Mouse (Mus musculus) limb, embryonic 10.5 days (tissue): ENCODE measurements around the gene Tmem184b. TPM values are rescaled to one million over a fixed set of nuclear protein-coding genes. Genes with fewer than 3 reads are reported as not detected.

Experiments
- DNase-seq: peaks from one replicate; pipeline ENCODE4 v3.0.0-alpha.2; 2017; ENCODE audit warnings: low spot score
- H3K27ac ChIP-seq: fragments of 300-500 bp; sonication (generic); 2 replicates; pipeline ENCODE4 v1.5.1; 2016; ENCODE audit warnings: mild to moderate bottlenecking
- H3K27me3 ChIP-seq: fragments of 300-500 bp; sonication (generic); 2 replicates; pipeline ENCODE4 v1.6.1; 2016; ENCODE audit warnings: low read depth, mild to moderate bottlenecking; ENCODE audit not compliant: poor library complexity, severe bottlenecking
- H3K36me3 ChIP-seq: fragments of 300-500 bp; sonication (generic); 2 replicates; pipeline ENCODE4 v1.6.1; 2016; ENCODE audit warnings: mild to moderate bottlenecking, moderate library complexity
- H3K4me1 ChIP-seq: fragments of 300-500 bp; sonication (generic); 2 replicates; pipeline ENCODE4 v1.6.1; 2016
- H3K4me3 ChIP-seq: fragments of 300-500 bp; sonication (generic); 2 replicates; pipeline ENCODE4 v1.5.1; 2016; ENCODE audit warnings: mild to moderate bottlenecking, moderate library complexity
- H3K9me3 ChIP-seq: fragments of 300-500 bp; sonication (generic); replicated peaks from 2 replicates; pipeline ENCODE4 v1.6.1; 2016; ENCODE audit warnings: mild to moderate bottlenecking
- WGBS: fragments of 180-500 bp; shearing (Covaris S2); methylation state at CpG from one replicate; pipeline ENCODE4 v1.1.7; 2016; 5-methylcytosine and 5-hydroxymethylcytosine counted together
- polyA plus RNA-seq: library from polyadenylated mRNA; unstranded; fragments of >200 nt; fragmentation: Nextera tagmentation; extraction: Ambion mirVana; gene quantifications from 2 replicates; pipeline ENCODE4 v1.2.1, GENCODE M21; 2016

The Tmem184b gene
- polyA plus RNA-seq, 1 experiment from 2014 or later, result 74.8 TPM

DNA sequence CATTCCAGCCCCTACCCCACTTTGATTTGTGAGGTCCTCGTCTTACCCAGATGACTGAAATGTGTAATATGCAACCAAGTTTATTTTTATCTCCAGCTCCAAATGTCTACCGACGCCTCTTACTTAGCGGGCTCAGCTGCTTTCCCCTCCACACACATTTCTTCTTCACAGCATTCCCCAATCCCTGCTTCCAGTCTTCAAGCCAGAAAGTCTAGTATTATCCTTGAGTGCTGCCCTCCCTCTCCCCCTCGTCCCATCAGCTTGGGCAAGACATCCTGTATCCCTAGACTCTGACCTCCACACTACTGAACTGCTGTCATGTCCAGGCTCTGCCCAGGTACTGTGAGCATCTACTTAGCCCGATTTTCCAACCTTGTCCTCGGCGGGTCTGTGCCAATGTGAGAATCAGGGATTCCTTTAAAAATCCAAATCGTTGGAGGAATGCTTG lies 418 bp upstream of the Tmem184b start:
- Histone ChIP-seq H3K36me3 (0 out of 2 replicates have a peak, but pooled peaks cover 3% of the 10 kb centered on the region), H3K27ac (peak overlapping the region; percentile 91; the same call in 1 of the 2 replicates), H3K4me3 (peak overlapping the region; percentile 84), H3K9me3 (no peaks in the 10 kb centered on the region), H3K27me3 (no peaks in the 10 kb centered on the region), H3K4me1 (peaks cover 60% of the 10 kb centered on the region)
- WGBS, result 17% methylated on average over 9 of the region's 9 CpGs
- DNase-seq, result no peak

DNA sequence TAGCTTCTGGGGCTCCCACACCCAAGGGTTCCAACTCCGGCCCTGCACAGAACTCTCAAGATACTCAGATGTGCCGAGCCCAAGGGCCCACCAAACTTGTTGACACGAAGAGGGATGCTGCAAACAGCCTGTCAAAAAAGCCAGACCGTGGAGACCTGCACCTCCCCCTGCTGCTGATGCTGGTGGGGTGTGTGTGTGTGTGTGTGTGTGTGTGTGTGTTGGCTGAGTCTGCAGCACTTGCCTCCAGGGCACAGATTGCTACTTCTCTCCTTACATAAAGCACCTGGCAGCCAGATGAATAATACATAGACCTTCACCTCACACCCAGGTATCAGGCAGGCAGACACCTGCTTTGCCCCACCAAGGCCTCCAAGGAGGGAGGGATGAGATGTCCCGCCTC lies 1.2 kb downstream of the Tmem184b start:
- DNase-seq, result peak; percentile 52
- Histone ChIP-seq H3K4me3 (peak overlapping the region; percentile 84), H3K4me1 (peaks cover 60% of the 10 kb centered on the region), H3K36me3 (peaks cover 14% of the 10 kb centered on the region), H3K27ac (peak overlapping the region; percentile 91), H3K9me3 (no peaks in the 10 kb centered on the region), H3K27me3 (no peaks in the 10 kb centered on the region)
- WGBS, result 28% methylated on average over 5 of the region's 5 CpGs

DNA sequence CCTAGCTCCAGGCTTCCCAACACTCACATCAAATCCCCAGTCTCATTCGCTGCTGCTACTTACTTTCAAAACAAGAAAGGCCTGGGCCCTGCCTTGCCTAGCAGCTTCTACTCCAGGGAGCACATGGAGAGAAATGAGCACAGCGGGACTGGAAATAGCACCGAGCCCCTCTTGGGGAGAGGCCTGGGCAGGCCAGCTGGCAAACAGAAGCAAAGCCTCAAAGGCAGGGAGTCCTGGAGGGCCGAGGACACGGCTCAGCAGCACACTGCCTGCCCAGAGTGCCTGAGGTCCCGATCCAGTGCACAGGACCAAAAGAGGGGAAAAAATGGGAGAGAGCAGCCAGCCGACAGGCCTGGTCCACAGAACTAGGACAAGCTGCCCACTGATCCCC lies 2.4 kb downstream of the Tmem184b start:
- Histone ChIP-seq H3K4me3 (peak overlapping the region; percentile 15; the same call in 1 of the 2 replicates), H3K4me1 (peaks cover 55% of the 10 kb centered on the region), H3K27ac (peak overlapping the region; percentile 68), H3K36me3 (peaks cover 26% of the 10 kb centered on the region), H3K27me3 (no peaks in the 10 kb centered on the region), H3K9me3 (no peaks in the 10 kb centered on the region)
- no peak for DNase-seq
- 63% methylated on average over 7 of the region's 7 CpGs for WGBS

DNA sequence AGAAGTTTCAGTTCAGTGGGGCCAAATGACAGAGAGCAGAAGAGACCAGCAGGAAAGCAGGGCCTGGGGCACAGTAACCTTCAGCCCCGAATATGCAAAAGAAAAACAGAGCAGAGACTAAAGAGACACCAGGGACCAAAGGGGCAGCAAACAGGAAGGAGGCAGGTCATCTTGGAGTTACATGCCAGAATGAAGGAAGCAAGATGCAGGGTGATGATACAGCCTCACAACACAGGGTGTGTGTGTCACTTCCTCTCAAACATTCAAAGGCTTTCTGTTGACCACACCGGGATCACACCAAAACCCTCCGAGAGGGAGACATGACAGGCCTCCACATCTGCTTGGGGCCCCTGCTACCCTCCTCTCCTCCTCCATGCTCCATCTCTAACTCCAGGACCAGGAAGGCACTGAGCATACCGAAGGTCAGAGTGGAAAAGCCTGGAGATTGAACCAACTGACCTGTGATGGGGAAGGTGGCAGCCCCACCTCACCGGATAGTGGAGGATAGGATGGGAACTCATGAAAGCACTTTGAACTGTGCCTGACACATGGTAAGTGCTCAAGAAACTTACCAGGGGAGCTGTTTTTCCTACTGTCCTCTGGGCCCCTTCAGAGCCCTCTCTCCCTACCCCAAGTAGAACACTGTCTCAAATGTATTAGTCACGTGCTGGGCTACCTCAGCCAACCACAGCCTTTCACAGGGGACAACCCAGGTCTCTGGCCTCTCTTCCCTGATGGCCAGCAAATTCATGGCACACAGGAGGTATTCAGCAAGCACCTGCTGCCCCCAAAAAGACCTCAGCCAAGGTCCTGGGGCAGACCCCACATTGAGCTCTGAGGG lies 3.0 kb downstream of the Tmem184b start:
- 65% methylated on average over 6 of the region's 6 CpGs for WGBS
- H3K36me3 ChIP-seq, result peaks cover 29% of the 10 kb centered on the region
- peaks cover 55% of the 10 kb centered on the region for H3K4me1 ChIP-seq
- no peaks in the 10 kb centered on the region for H3K9me3 ChIP-seq
- H3K4me3 ChIP-seq, result no peak overlapping the region
- H3K27me3 ChIP-seq, result no peaks in the 10 kb centered on the region
- DNase-seq, result no peak
- H3K27ac ChIP-seq, result peak overlapping the region; percentile 68

DNA sequence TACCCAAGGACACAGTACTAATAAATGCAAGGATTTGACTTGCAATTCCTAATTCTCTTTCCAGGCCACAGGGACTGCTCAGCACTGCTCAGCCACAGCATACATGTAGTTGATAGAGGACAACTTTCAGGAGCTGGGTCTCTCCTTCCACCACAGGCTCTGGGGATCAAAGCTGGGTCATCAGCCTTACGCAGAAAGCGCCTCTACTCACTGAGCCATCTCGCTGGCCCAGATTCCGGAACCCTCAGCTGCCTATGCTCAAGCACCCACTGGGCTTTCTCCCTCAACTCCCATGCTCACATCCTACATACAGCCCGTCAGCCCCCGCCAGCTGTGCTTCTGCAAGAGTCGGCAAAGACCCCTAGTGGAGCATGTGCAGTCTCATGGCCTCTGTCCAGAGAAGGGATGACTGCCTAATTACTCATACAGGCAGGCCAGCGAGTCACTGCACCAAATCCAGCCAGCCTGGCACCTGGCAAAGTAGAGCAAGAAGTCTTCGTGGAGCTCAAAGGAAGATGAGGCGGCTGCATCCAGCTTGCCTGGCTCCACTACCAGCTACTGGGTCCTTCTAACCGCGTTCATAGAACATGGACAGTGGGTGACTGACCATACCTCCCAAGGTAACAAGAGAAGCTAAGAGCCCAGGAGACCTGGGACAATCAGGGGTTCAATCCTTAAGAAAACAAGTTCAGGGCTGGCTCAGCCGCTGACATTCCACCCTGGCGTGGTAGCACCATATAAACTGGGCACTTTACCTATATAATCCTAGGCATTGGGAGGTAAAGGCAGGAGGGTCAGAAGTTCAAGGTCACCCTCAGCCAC lies 3.9 kb downstream of the Tmem184b start:
- Histone ChIP-seq H3K4me1 (peaks cover 56% of the 10 kb centered on the region), H3K9me3 (no peaks in the 10 kb centered on the region), H3K4me3 (no peak overlapping the region), H3K27ac (no peak overlapping the region), H3K36me3 (peaks cover 34% of the 10 kb centered on the region), H3K27me3 (no peaks in the 10 kb centered on the region)
- WGBS, result 86% methylated on average over 14 of the region's 14 CpGs
- DNase-seq, result no peak

DNA sequence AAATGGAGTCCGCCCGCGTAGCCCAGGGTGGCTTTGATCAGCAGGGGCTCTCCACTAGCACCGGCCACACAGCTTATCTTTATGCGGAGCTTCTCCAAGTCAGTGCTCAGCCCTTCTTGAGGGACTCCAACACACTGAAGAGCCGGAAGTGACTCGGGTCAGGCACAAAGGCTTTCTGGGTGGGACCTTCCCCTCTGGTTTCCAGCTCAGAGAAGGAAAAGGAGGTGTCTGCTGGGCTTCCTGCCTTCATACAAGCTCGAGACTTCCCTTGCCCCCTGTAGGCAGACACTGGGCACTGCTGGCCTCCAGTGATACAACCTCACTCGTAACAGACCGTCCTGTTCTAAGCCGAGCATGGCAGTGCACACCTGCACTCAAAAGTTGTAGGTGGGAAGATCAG lies 6.6 kb downstream of the Tmem184b start:
- peak overlapping the region; percentile 22; the same call in 1 of the 2 replicates for H3K27ac ChIP-seq
- peaks cover 63% of the 10 kb centered on the region for H3K4me1 ChIP-seq
- peaks cover 40% of the 10 kb centered on the region for H3K36me3 ChIP-seq
- no peaks in the 10 kb centered on the region for H3K9me3 ChIP-seq
- H3K4me3 ChIP-seq, result no peak overlapping the region
- H3K27me3 ChIP-seq, result no peaks in the 10 kb centered on the region
- 84% methylated on average over 11 of the region's 11 CpGs for WGBS
- no peak for DNase-seq

DNA sequence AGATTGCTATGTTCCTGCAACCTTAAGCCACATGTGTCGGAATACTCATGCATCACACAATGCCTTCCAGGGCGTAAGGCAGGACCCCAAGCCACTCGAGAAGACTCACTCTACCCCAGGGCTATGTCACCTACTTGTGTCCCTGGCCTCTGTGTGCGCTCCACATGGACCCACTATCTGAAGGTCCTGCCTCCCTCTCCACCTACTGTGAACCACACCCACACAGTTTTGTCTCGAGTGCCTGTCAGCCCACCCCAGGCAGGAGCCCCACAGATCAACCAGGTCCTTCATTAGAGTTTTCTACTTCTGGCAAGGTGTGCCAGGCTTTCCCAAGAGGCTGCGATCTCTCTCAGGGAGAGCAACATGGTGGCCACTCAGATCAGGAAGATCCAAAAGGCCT lies 8.1 kb downstream of the Tmem184b start:
- no peak for DNase-seq
- 85% methylated on average over 6 of the region's 6 CpGs for WGBS
- peaks cover 58% of the 10 kb centered on the region for H3K4me1 ChIP-seq
- H3K4me3 ChIP-seq, result no peak overlapping the region
- no peaks in the 10 kb centered on the region for H3K9me3 ChIP-seq
- H3K27ac ChIP-seq, result 0 out of 2 replicates have a peak overlapping the region, but pooled peaks have one; percentile 16
- H3K36me3 ChIP-seq, result peaks cover 46% of the 10 kb centered on the region
- H3K27me3 ChIP-seq, result no peaks in the 10 kb centered on the region

DNA sequence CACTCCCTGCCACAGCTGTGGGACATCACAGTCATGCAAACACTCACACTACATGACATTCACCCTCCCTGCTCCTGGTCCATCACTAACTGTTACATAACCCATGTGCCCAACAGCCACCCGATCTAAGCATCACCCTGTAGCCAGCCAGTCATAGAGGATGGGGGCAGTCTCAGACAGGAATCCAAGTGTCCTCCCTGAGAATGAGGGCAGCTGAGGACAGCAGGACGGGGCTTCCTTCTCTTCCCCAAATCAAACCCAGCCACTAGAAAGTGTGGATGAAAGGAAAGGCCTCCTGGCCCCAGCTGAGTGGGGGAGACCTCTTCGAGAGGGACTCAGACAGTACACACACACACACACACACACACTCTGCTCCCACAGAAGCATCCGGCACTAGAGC lies 8.5 kb downstream of the Tmem184b start:
- Histone ChIP-seq H3K9me3 (no peaks in the 10 kb centered on the region), H3K4me3 (no peak overlapping the region), H3K4me1 (peaks cover 58% of the 10 kb centered on the region), H3K27ac (no peak overlapping the region), H3K27me3 (no peaks in the 10 kb centered on the region), H3K36me3 (peaks cover 48% of the 10 kb centered on the region)
- no peak for DNase-seq
- WGBS, result 84% methylated on average over 4 of the region's 4 CpGs

DNA sequence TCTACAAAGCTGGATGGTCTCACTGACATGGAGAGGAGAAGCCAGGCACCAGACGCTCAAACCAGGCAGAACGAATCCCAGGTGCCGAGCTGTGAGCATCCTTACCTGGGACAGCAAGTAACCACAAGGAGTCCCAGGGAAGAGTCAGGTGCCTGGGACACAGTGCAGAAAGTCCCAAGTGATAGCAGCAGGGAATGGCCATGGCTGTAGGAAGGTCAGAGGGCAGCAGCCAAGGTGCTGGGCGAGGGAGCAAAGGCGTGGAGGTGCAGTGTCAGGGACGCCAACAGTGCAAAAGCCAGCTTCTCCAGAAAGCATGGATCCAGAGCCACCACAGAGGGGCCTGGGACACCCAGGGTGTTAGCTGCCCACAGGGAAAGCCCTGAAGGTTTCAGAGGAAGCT lies 10.3 kb downstream of the Tmem184b start:
- peaks cover 59% of the 10 kb centered on the region for H3K4me1 ChIP-seq
- peak overlapping the region; percentile 62 for H3K27ac ChIP-seq

DNA sequence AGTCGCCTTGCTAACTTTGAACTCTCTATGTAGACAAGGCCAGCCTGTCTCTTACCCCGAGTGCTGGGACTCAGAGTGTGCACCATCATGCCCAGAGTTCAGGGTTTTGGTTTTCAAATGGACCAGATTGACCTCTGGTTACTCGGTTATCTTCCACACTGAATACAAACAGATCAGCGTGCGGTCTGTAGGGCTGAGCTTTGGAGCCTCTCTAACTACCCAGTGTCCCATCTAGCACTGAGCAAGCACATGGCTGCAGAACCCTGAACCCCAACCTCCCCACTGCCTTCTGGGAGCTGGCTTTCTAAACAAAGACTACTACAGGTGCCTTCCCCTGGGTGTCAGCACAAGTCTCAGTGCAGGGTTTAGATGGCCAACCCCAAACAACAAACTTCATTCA lies 10.8 kb downstream of the Tmem184b start:
- no peak for DNase-seq
- no peaks in the 10 kb centered on the region for H3K27me3 ChIP-seq
- H3K27ac ChIP-seq, result peak overlapping the region; percentile 62; the same call in 1 of the 2 replicates
- no peak overlapping the region for H3K4me3 ChIP-seq
- no peaks in the 10 kb centered on the region for H3K9me3 ChIP-seq
- H3K4me1 ChIP-seq, result peaks cover 62% of the 10 kb centered on the region
- WGBS, result 93% methylated on average over 5 of the region's 5 CpGs
- H3K36me3 ChIP-seq, result peaks cover 39% of the 10 kb centered on the region

More for the DNA sequence above, 10.3 kb downstream of the Tmem184b start:
- Histone ChIP-seq H3K9me3 (no peaks in the 10 kb centered on the region), H3K27me3 (no peaks in the 10 kb centered on the region), H3K4me3 (no peak overlapping the region), H3K36me3 (peaks cover 42% of the 10 kb centered on the region)
- 74% methylated on average over 6 of the region's 6 CpGs for WGBS
- DNase-seq, result no peak

DNA sequence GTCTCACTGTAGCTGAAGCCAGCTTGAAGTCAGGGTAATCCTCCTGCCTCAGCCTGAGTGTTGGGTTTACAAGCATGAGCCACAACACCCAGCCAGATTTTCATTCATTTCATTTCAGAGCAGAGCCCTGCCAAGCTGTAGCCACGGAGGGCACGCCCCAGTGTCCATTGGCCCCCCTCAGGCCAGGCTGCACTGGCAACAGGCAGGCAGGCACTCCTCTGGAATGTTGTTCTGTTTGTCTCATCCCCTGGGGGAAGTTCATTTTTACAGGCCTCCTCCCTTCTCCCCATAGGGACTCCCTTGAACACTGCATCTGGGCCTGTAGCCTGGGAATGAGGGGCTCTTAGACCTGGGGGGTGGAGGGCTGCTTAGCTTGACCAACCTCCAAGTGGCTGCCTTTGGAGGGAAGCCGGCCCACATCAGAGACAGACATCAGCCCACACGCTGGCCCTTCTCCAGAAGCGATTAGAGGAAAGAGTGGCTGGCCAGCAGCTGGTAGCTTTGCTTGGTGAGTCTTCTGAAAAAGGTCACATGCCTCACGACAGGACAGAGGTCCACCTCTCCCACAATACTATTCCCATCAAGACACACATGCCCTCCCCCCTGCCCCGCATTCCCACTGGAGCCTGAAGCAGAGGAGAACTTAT lies 11.8 kb downstream of the Tmem184b start:
- H3K4me1 ChIP-seq, result peaks cover 63% of the 10 kb centered on the region

DNA sequence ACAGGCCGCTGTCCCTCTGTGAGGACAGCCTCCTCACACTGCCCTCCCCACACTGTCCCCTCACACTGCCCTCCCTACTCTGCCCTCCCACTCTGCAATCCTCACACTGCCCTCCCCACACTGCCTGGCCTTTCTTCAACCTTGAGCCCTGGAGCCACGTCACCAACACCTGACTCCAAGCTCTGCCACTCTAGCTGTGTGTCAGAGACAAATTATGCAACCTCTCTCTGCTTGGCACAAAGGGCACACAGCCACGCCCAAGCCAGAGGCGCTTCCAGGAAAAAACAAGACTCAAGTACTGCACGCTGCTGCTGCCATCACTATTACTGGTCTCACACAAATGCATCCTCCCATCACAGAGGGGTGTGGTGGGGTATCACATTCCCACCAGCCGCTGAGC lies 12.9 kb downstream of the Tmem184b start:
- Histone ChIP-seq H3K27ac (no peak overlapping the region), H3K4me3 (no peak overlapping the region), H3K9me3 (no peaks in the 10 kb centered on the region), H3K27me3 (no peaks in the 10 kb centered on the region), H3K36me3 (peaks cover 21% of the 10 kb centered on the region), H3K4me1 (peaks cover 63% of the 10 kb centered on the region)
- 86% methylated on average over 6 of the region's 6 CpGs for WGBS
- no peak for DNase-seq

More for the DNA sequence above, 11.8 kb downstream of the Tmem184b start:
- Histone ChIP-seq H3K36me3 (peaks cover 30% of the 10 kb centered on the region), H3K9me3 (no peaks in the 10 kb centered on the region), H3K27me3 (no peaks in the 10 kb centered on the region), H3K27ac (peak overlapping the region; percentile 31; the same call in 1 of the 2 replicates), H3K4me3 (no peak overlapping the region)
- DNase-seq, result no peak
- WGBS, result 56% methylated on average over 7 of the region's 7 CpGs
